Mouse (Mus musculus) bone marrow, adult 2 months (tissue): ENCODE measurements around the gene Gpatch8.

Source experiments
- CTCF ChIP-seq: fragments of 200-500 bp; IDR thresholded peaks from 2 replicates; pipeline ENCODE4 v1.5.1; 2011; ENCODE audit warnings: low read length, control low read depth; ENCODE audit not compliant: control insufficient read depth, insufficient read depth
- POLR2A ChIP-seq: fragments of 200-500 bp; IDR thresholded peaks from 2 replicates; pipeline ENCODE4 v1.6.1; 2011; ENCODE audit warnings: low read depth, mild to moderate bottlenecking, control low read depth, low read length, borderline replicate concordance; ENCODE audit not compliant: control insufficient read depth

- TF ChIP-seq POLR2A: no peak
- TF ChIP-seq CTCF: no peak
Measured at GRCm38 (mm10) chr11:102487901-102488300, 68.3 kb downstream of the Gpatch8 start.
